Mouse (Mus musculus): ENCODE data around the gene Pnma5. TPM values are rescaled to one million over a fixed set of nuclear protein-coding genes. Genes with fewer than 3 reads are reported as not detected.
"Not testable (repeated sequence)": the region's sequence is repeated elsewhere in the genome, so short reads cannot be mapped to it uniquely, and the experiment has no call there.

The Pnma5 gene
- not detected in 2 replicates for polyA plus RNA-seq (2012; rRNA removed)

GRCm38 (mm10) chrX:73037003-73037402 lies at the start of gene Pnma5:
TSS of gene Pnma5 (minus strand) at chrX:73037103.
- Histone ChIP-seq H3K27me3 (ENCODE audit: control insufficient read depth, insufficient read depth, low read length) (no peaks in the 10 kb centered on the region), H3K27ac (ENCODE audit: insufficient read depth, low read depth, low read length) (no peak within 1 kb of the TSS), H3K4me3 (ENCODE audit: low read depth, low read length) (no peak within 1 kb of the TSS), H3K4me1 (ENCODE audit: control insufficient read depth, insufficient read depth, insufficient read length, low read length) (no peaks in the 10 kb centered on the region), H3K36me3 (ENCODE audit: control insufficient read depth, insufficient read depth, low read length) (no peaks in the 10 kb centered on the region)
- WGBS: 80% methylated on average over 1 of the region's 1 CpGs
- no peak for TF ChIP-seq POLR2A (IDR thresholded peaks at IDR 0.05; ENCODE audit: low read depth, low read length)
- TF ChIP-seq CTCF (IDR thresholded peaks at IDR 0.05; ENCODE audit: extremely low read depth, insufficient read length, insufficient replicate concordance, low read depth, low read length): no peak

DNA sequence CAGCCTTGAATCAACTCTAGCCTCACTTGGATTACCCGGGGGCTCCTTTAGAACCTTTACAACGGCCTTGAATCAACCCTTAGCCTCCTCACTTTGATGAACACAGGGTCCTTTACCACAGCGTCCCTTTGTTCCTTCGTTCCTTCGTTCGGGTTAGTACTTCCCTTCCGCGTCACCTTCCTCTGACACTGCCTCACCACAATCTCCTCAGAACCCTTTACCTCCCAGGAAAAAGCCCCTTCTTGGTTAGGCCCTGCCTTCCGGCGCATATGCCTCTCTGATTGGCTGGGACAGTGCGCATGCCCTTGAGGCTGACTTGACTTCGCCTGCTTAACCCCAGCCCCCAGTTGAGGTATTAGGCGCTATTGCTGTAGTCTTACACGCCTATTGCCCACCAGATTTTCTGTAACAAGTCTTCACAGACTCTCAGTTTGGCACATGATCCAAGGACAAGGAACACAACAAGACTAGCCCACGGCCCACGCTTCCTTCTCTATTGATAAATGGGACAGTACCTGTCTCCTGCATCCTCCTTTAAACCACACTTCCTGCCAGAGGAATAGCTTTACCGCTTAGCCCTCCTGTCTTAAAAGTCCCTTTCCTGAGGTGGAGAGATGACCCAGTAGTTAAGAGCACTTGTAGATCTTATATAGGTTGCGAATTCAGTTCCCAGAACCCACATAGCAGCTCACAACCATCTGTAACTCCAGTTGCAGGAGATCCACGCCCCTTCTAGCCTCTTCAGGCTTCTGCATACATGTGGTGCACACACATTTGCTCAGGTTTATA lies 45.6 kb upstream of the Pnma5 start, which contains the start of gene Xlr4a:
Gene Xlr4a (minus strand): TSS at position 212 of the 789 bp plus-strand sequence.
- H3K27me3 ChIP-seq (ENCODE audit: control insufficient read depth, insufficient read depth, low read length); H3K4me1 ChIP-seq (ENCODE audit: control insufficient read depth, insufficient read depth, insufficient read length, low read length); H3K4me3 ChIP-seq (ENCODE audit: low read depth, low read length); H3K36me3 ChIP-seq (ENCODE audit: control insufficient read depth, insufficient read depth, low read length); H3K27ac ChIP-seq (ENCODE audit: insufficient read depth, low read depth, low read length): not testable (repeated sequence)
- WGBS: 83% methylated on average over 19 of the region's 19 CpGs

DNA sequence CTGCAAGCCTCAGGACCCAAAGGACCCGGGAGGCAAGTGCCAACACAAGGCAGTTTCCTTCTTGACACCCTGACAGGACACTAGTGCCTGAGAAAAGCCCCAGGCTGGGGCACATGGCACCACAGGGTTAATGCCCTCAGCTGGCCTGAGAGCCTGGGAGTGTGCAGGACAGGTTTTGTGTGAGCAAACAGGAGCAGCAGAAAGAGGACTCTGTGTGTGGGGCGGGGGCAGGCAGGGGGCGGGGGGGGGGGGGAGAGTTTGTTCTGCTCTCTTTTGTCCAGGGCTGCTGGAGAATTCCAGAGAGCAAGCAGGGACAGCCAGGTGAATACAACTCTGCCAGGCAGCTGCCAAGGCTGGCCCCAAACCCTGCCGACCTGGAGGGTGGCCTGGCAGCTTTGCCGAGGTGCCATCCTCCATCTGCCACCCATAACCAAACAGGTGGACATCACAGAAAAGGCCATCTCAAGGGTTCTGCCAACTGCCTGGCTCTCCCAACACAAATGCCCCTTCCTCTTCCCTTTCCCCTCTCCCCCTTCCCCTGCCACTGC lies 29.9 kb upstream of the Pnma5 start:
- not testable (repeated sequence) for H3K4me1 ChIP-seq (ENCODE audit: control insufficient read depth, insufficient read depth, insufficient read length, low read length); H3K4me3 ChIP-seq (ENCODE audit: low read depth, low read length); H3K36me3 ChIP-seq (ENCODE audit: control insufficient read depth, insufficient read depth, low read length); H3K27me3 ChIP-seq (ENCODE audit: control insufficient read depth, insufficient read depth, low read length); H3K27ac ChIP-seq (ENCODE audit: insufficient read depth, low read depth, low read length)
- WGBS: 50% methylated on average over 3 of the region's 5 CpGs

DNA sequence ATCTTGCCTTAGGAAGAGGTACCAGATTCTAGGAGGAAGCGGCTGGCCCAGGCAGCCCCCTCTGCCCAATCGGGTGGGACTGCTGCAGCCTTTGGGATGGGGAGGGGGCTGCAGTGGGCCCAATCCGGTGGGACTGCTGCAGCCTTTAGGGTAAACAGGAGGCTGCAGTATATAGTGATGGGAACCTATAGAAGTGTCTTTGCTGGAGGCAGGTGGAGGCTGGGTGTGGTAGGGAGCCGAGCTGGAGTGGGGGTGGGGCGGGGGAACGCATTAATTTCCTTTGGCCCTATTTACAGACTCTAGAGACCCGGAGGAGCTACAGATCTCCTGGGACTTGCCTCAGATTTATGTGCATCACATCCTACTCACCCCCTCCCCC lies 27.5 kb upstream of the Pnma5 start, which contains the start of gene Pnma3:
Gene Pnma3 (plus strand): TSS at position 373 of the 379 bp plus-strand sequence.
- H3K27me3 ChIP-seq (ENCODE audit: control insufficient read depth, insufficient read depth, low read length): no peaks in the 10 kb centered on the region
- TF ChIP-seq POLR2A (IDR thresholded peaks at IDR 0.05; ENCODE audit: low read depth, low read length) (no peak), CTCF (IDR thresholded peaks at IDR 0.05; ENCODE audit: extremely low read depth, insufficient read length, insufficient replicate concordance, low read depth, low read length) (no peak)
- H3K36me3 ChIP-seq (ENCODE audit: control insufficient read depth, insufficient read depth, low read length): no peaks in the 10 kb centered on the region
- no peak within 1 kb of the TSS for H3K27ac ChIP-seq (ENCODE audit: insufficient read depth, low read depth, low read length)
- H3K4me3 ChIP-seq (ENCODE audit: low read depth, low read length): no peak within 1 kb of the TSS
- H3K4me1 ChIP-seq (ENCODE audit: control insufficient read depth, insufficient read depth, insufficient read length, low read length): no peaks in the 10 kb centered on the region
- WGBS: 32% methylated on average over 7 of the region's 7 CpGs

- H3K4me1 ChIP-seq (ENCODE audit: control insufficient read depth, insufficient read depth, insufficient read length, low read length): no peaks in the 10 kb centered on the region
- WGBS: 51% methylated on average over 24 of the region's 24 CpGs
- no peaks in the 10 kb centered on the region for H3K27me3 ChIP-seq (ENCODE audit: control insufficient read depth, insufficient read depth, low read length)
- H3K36me3 ChIP-seq (ENCODE audit: control insufficient read depth, insufficient read depth, low read length): no peaks in the 10 kb centered on the region
- TF ChIP-seq POLR2A (IDR thresholded peaks at IDR 0.05; ENCODE audit: low read depth, low read length) (no peak), CTCF (IDR thresholded peaks at IDR 0.05; ENCODE audit: extremely low read depth, insufficient read length, insufficient replicate concordance, low read depth, low read length) (no peak)
- H3K27ac ChIP-seq (ENCODE audit: insufficient read depth, low read depth, low read length): no peak overlapping the region
- no peak overlapping the region for H3K4me3 ChIP-seq (ENCODE audit: low read depth, low read length)
These were observed 26.9 kb upstream of the Pnma5 start for GRCm38 (mm10) chrX:73063512-73064414.

GRCm38 (mm10) chrX:73062323-73062722 lies 25.4 kb upstream of the Pnma5 start:
- TF ChIP-seq CTCF (IDR thresholded peaks at IDR 0.05; ENCODE audit: extremely low read depth, insufficient read length, insufficient replicate concordance, low read depth, low read length) (no peak), POLR2A (IDR thresholded peaks at IDR 0.05; ENCODE audit: low read depth, low read length) (no peak)
- WGBS: 50% methylated on average over 5 of the region's 5 CpGs
- H3K27me3 ChIP-seq (ENCODE audit: control insufficient read depth, insufficient read depth, low read length): no peaks in the 10 kb centered on the region
- H3K4me3 ChIP-seq (ENCODE audit: low read depth, low read length): no peak overlapping the region
- H3K4me1 ChIP-seq (ENCODE audit: control insufficient read depth, insufficient read depth, insufficient read length, low read length): no peaks in the 10 kb centered on the region
- no peak overlapping the region for H3K27ac ChIP-seq (ENCODE audit: insufficient read depth, low read depth, low read length)
- H3K36me3 ChIP-seq (ENCODE audit: control insufficient read depth, insufficient read depth, low read length): no peaks in the 10 kb centered on the region

GRCm38 (mm10) chrX:73061528-73061927 lies 24.6 kb upstream of the Pnma5 start:
- 90% methylated on average over 1 of the region's 1 CpGs for WGBS
- H3K27ac ChIP-seq (ENCODE audit: insufficient read depth, low read depth, low read length): no peak overlapping the region
- no peaks in the 10 kb centered on the region for H3K36me3 ChIP-seq (ENCODE audit: control insufficient read depth, insufficient read depth, low read length)
- no peak overlapping the region for H3K4me3 ChIP-seq (ENCODE audit: low read depth, low read length)
- H3K4me1 ChIP-seq (ENCODE audit: control insufficient read depth, insufficient read depth, insufficient read length, low read length): no peaks in the 10 kb centered on the region
- no peaks in the 10 kb centered on the region for H3K27me3 ChIP-seq (ENCODE audit: control insufficient read depth, insufficient read depth, low read length)
- TF ChIP-seq POLR2A (IDR thresholded peaks at IDR 0.05; ENCODE audit: low read depth, low read length) (no peak), CTCF (IDR thresholded peaks at IDR 0.05; ENCODE audit: extremely low read depth, insufficient read length, insufficient replicate concordance, low read depth, low read length) (no peak)
